Mouse (Mus musculus) neutrophil, adult 5-6 weeks (primary cell): ENCODE data around the gene Bex1. TPM values are rescaled to one million over a fixed set of nuclear protein-coding genes. Genes with fewer than 3 reads are reported as not detected.
A peak's percentile ranks its signal among the peaks of the same experiment; 100 is the strongest.

Experiments used
- ATAC-seq: fragments of 151-379, 151-347 bp; 2 replicates; pipeline ENCODE4 v1.8.0; 2017; ENCODE audit warnings: mild to moderate bottlenecking, moderate TSS enrichment; ENCODE audit not compliant: insufficient number of reproducible peaks, poor library complexity, low FRiP score, severe bottlenecking; ENCODE audit errors: extremely low read depth
- total RNA-seq: library from RNA; stranded (forward); fragments of 200-1000 nt; gene quantifications from 2 replicates; pipeline ENCODE4 v1.2.3, GENCODE M21; 2017

Gene Bex1
- total RNA-seq, 1 experiment from 2014 or later: not detected

DNA sequence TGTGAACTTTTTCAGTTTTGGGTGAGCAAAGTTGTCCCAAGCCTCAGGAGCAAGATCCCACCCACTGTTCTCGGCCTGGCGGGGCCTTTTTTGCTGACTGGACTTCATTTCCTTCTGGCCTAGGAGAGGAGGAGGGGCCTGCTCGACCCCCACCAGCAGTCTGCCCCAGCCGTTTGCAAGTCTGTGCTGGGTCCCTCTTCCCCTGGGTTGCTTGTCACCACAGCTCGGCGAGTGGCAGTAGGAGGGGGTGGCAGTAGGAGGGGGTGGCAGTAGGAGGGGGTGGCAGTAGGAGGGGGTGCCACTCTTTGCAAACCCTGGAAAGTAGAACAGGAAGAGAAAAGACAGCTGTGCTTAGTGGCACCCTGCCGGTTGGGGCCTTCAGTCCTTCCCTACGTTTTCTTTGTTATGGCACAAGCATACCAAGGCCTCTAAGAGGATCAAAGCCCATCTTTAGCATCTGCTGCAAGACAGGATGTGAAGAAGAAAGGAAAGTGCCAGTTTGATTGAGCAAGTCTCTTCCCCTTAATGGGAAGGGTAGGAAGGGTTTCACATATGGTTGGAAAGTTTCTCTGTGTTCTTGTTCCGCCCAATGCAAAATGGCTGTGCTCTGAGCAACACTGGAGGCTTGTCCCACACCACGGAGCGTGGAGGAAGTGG, 34.3 kb downstream of the Bex1 start:
- ATAC-seq: no peak

DNA sequence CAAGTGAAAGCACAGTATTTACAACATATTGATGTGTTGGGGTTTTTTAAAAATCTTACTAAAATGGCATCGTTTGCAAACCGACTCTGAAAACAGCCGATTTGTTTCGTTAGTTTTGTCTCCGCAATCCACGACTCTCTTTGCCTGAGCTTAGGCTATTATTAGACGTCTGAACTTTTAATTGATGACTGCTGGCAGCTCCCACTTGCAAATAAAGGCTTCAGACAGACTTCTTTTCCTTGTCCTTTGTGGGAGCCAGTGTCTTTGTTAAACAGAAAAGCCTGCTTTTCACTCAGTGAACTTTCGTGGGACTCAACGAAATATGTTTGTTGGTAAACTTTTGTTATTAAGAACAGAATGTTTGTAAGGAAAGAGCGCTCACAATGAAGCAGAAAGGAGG, 42.5 kb downstream of the Bex1 start:
- ATAC-seq: no peak

DNA sequence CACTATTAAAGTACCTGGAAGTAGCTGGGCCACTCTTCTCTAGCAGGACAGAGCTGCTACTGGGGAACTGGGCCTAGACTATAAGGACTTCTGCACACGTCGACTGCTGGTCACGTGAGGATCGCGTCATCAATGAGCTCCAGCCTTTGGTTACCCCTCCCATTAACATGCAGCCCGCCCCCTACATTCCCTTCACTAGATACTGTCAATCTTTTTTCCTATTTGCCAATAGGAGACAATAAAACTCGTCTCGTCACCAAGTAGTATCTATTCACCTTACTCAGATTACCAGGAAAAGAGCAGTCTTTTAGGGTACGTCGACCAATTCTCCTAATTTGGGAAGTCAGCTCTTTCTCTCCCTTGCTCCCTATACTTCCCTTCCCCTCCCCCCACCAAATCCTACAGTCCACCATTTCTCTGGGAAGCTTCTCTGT, 43.2 kb downstream of the Bex1 start, which contains the start of gene Tceal8:
Gene Tceal8 (minus strand): TSS at position 225 of the 434 bp plus-strand sequence.
- 0 out of 2 replicates have a peak, but pooled peaks have one; percentile 13 for ATAC-seq

DNA sequence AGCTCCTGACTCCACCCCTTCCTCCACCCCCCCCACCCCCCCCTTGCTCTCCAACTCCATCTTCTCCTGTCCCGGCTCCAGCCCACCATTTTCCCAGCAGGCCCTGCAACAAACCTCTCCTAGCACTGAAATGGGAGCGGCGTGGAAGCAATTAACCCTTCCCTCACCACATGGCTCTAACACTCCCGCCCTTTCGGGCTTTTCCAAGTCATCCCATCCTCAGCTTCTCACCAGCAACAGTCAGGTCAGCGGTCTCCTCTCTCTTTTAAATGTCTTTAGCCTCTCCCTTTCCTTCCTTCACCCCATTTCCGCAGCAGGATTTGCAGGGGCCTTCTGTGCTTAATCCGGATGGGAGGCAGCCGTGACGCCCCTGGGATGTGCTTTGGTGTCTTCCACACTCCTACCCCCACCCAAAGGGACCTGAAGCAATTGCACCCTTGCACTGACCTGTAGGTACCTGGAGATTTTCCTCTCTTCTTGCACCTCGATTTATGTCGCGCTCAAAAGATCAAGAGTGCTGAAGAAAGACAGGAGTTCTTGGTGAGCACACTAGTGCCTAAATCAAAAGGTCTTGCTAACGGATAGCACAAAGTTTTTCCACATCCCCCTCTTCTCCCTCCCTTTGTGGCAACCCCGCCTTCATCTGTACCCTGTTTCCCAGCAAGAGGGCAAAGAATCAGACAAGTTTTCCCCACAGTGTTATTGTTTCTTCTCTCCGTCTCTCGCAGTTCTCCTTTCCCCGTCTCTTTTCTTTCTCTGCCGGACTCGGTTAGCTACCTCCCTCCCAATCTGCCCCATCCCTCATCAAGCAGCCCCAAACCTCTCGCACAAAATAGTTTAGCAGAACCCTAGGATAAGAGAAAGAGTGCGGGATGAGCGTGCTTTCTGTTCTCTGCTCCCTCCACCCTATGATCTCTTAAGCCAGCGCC, 43.9 kb downstream of the Bex1 start:
- no peak for ATAC-seq

DNA sequence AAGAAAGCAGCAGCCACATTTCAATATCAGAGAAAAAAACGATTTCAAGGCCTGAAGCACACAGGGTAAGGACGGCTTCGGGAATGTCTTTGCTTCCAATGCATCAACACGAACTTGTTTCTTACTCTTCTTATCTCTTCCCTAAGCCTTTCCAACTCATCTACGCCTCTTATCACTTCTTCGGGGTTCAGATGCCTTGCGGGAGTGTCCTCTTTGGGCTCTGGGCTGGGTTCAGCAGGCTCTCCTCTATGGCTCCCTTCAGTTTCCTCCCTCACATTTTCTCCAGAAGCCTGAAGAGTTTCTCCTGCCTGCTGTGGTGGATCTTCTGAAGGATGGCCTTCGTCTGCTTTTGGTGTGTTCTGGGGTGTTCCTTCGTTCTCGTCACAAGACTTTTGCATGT, 44.7 kb downstream of the Bex1 start:
- no peak for ATAC-seq

Other genes with a start within 250 kb of the Bex1 start
- gene Arxes2, start 221.7 kb downstream of the Bex1 start, total RNA-seq: 0.49 TPM in 1 of 2 replicates, not detected in the other
- gene Arxes1, start 182.1 kb downstream of the Bex1 start, total RNA-seq: not detected in 2 replicates
- not detected in 2 replicates for gene Bex2, start 147.3 kb downstream of the Bex1 start, total RNA-seq
- not detected in 2 replicates for gene Nxf3, start 130.3 kb downstream of the Bex1 start, total RNA-seq
- gene Bex4, start 76.5 kb downstream of the Bex1 start, total RNA-seq: not detected in 2 replicates
- 1.7 and 2.6 TPM in 2 replicates for gene Tceal8, start 43.2 kb downstream of the Bex1 start, total RNA-seq
- not detected in 2 replicates for gene Tceal5, start 11.6 kb downstream of the Bex1 start, total RNA-seq
- not detected in 2 replicates for gene Tceal7, start 734 bp downstream of the Bex1 start, total RNA-seq
- 21.6 and 26.5 TPM in 2 replicates for gene Tceal9, start 29.6 kb upstream of the Bex1 start, total RNA-seq
- 8.5 and 8.8 TPM in 2 replicates for gene Bex3, start 54.7 kb upstream of the Bex1 start, total RNA-seq